Mouse (Mus musculus): ENCODE results near the gene Chid1. TPM values are rescaled to one million over a fixed set of nuclear protein-coding genes. Genes with fewer than 3 reads are reported as not detected.

Chid1 gene
- polyA plus RNA-seq, 1 experiment from 2014 or later: 35.0 TPM

- H3K4me3 ChIP-seq (ENCODE audit: low read depth, low read length): peak overlapping the region; percentile 60
- WGBS (ENCODE audit: insufficient replicate concordance): 15% methylated on average over 5 of the region's 5 CpGs
- no peak for ATAC-seq (replicated peaks; ENCODE audit: insufficient number of reproducible peaks, low FRiP score, low TSS enrichment)
- peak overlapping the region; percentile 98 for H3K4me2 ChIP-seq
- peaks cover 39% of the 10 kb centered on the region for H3K4me1 ChIP-seq (ENCODE audit: control insufficient read depth, insufficient read depth, low read length)
- H3K27me3 ChIP-seq (ENCODE audit: control insufficient read depth, insufficient read depth, low read length): peaks cover 52% of the 10 kb centered on the region
- peak overlapping the region; percentile 66; the same call in 1 of the 2 replicates for H3K9ac ChIP-seq (ENCODE audit: low read depth, low read length)
- no peaks in the 10 kb centered on the region for H3K9me3 ChIP-seq (replicated peaks; ENCODE audit: control insufficient read depth, low read length)
- H3K36me3 ChIP-seq (ENCODE audit: control insufficient read depth, insufficient read depth, low read length): peaks cover 7% of the 10 kb centered on the region
- H3K27ac ChIP-seq (ENCODE audit: low read depth, low read length): no peak overlapping the region
These were observed 77.3 kb downstream of the Chid1 start for GRCm38 (mm10) chr7:141462333-141462821.

GRCm38 (mm10) chr7:141461521-141462332, 77.9 kb downstream of the Chid1 start:
- ATAC-seq (replicated peaks; ENCODE audit: insufficient number of reproducible peaks, low FRiP score, low TSS enrichment): no peak
- Histone ChIP-seq H3K9ac (ENCODE audit: low read depth, low read length) (peak overlapping the region; percentile 66), H3K27me3 (ENCODE audit: control insufficient read depth, insufficient read depth, low read length) (peaks cover 52% of the 10 kb centered on the region), H3K27ac (ENCODE audit: low read depth, low read length) (peak overlapping the region; percentile 51), H3K4me1 (ENCODE audit: control insufficient read depth, insufficient read depth, low read length) (peaks cover 36% of the 10 kb centered on the region), H3K4me3 (ENCODE audit: low read depth, low read length) (peak overlapping the region; percentile 60), H3K36me3 (ENCODE audit: control insufficient read depth, insufficient read depth, low read length) (peaks cover 7% of the 10 kb centered on the region), H3K4me2 (peak overlapping the region; percentile 98), H3K9me3 (replicated peaks; ENCODE audit: control insufficient read depth, low read length) (no peaks in the 10 kb centered on the region)
- WGBS (ENCODE audit: insufficient replicate concordance): 3% methylated on average over 50 of the region's 59 CpGs

DNA sequence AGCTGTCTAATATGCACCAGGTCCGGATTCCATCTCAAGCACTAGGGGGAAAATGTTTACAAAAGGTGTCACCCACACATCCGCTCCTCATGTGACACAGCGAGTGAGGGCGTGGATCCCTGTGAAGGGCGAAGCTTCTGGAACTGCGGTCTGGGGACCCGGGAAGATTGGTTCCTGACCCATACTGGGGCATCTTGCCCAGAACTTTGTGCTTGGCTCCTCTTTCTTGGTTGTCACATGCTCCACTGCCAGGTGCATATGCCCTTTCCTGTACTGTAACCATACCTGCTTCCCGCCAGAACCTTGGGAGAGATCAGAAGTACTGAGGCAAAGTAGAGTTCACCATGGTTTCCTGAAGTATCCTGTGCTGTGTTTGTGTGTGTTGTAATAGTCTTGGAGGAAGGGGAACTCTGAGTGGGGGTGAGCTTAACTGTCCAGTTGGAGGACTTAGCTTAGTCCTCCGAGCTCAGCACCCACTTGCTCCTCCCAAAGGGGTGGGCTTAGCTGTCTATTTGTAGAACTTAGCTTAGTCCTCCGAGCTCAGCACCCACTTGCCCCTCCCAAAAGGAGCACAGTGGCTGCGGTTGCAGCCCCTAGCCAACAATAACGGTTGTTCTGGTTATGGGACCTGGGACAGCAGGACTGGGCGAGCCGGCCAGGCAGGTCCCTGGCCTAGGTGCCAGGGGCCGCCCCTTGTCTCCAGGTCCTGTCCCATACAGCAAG, 79.1 kb downstream of the Chid1 start, which contains the start of gene Cracr2b:
TSS of gene Cracr2b (plus strand) at position 704 of the 723 bp plus-strand sequence.
- peak within 1 kb of the TSS; percentile 60 for H3K4me3 ChIP-seq (ENCODE audit: low read depth, low read length)
- H3K9ac ChIP-seq (ENCODE audit: low read depth, low read length): peak within 1 kb of the TSS; percentile 66
- peaks cover 50% of the 10 kb centered on the region for H3K27me3 ChIP-seq (ENCODE audit: control insufficient read depth, insufficient read depth, low read length)
- peaks cover 7% of the 10 kb centered on the region for H3K36me3 ChIP-seq (ENCODE audit: control insufficient read depth, insufficient read depth, low read length)
- peaks cover 39% of the 10 kb centered on the region for H3K4me1 ChIP-seq (ENCODE audit: control insufficient read depth, insufficient read depth, low read length)
- ATAC-seq (replicated peaks; ENCODE audit: insufficient number of reproducible peaks, low FRiP score, low TSS enrichment): no peak
- no peaks in the 10 kb centered on the region for H3K9me3 ChIP-seq (replicated peaks; ENCODE audit: control insufficient read depth, low read length)
- WGBS (ENCODE audit: insufficient replicate concordance): 68% methylated on average over 15 of the region's 15 CpGs
- H3K4me2 ChIP-seq: peak within 1 kb of the TSS; percentile 98
- H3K27ac ChIP-seq (ENCODE audit: low read depth, low read length): peak within 1 kb of the TSS; percentile 51

- Histone ChIP-seq H3K36me3 (ENCODE audit: control insufficient read depth, insufficient read depth, low read length) (peaks cover 7% of the 10 kb centered on the region), H3K27ac (ENCODE audit: low read depth, low read length) (no peak overlapping the region), H3K4me3 (ENCODE audit: low read depth, low read length) (no peak overlapping the region), H3K9me3 (replicated peaks; ENCODE audit: control insufficient read depth, low read length) (no peaks in the 10 kb centered on the region), H3K4me1 (ENCODE audit: control insufficient read depth, insufficient read depth, low read length) (peaks cover 34% of the 10 kb centered on the region), H3K4me2 (no peak overlapping the region), H3K27me3 (ENCODE audit: control insufficient read depth, insufficient read depth, low read length) (peaks cover 44% of the 10 kb centered on the region), H3K9ac (ENCODE audit: low read depth, low read length) (0 out of 2 replicates have a peak overlapping the region, but pooled peaks have one; percentile 10)
- ATAC-seq (replicated peaks; ENCODE audit: insufficient number of reproducible peaks, low FRiP score, low TSS enrichment): no peak
- WGBS (ENCODE audit: insufficient replicate concordance): 68% methylated on average over 5 of the region's 5 CpGs
These were observed 79.7 kb downstream of the Chid1 start for GRCm38 (mm10) chr7:141460001-141460390.

DNA sequence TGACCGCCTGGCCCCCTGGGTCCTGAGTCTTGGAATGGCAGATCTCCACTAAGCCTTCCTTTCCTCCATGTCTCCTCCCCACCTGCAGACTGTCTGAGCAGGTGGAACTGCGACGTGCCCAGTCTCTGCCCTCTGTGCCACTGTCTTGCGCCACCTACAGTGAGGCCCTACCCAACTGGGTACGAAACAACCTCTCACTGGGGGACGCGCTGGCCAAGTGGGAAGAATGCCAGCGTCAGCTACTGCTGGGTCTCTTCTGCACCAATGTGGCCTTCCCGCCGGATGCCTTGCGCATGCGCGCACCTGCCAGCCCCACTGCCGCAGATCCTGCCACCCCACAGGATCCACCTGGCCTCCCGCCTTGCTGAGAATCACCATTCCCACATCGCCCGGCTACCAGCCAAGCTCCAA, 80.4 kb downstream of the Chid1 start:
- H3K4me2 ChIP-seq: no peak overlapping the region
- peaks cover 7% of the 10 kb centered on the region for H3K36me3 ChIP-seq (ENCODE audit: control insufficient read depth, insufficient read depth, low read length)
- H3K27me3 ChIP-seq (ENCODE audit: control insufficient read depth, insufficient read depth, low read length): peaks cover 39% of the 10 kb centered on the region
- H3K27ac ChIP-seq (ENCODE audit: low read depth, low read length): no peak overlapping the region
- H3K9me3 ChIP-seq (replicated peaks; ENCODE audit: control insufficient read depth, low read length): no peaks in the 10 kb centered on the region
- peaks cover 29% of the 10 kb centered on the region for H3K4me1 ChIP-seq (ENCODE audit: control insufficient read depth, insufficient read depth, low read length)
- ATAC-seq (replicated peaks; ENCODE audit: insufficient number of reproducible peaks, low FRiP score, low TSS enrichment): no peak
- H3K4me3 ChIP-seq (ENCODE audit: low read depth, low read length): no peak overlapping the region
- H3K9ac ChIP-seq (ENCODE audit: low read depth, low read length): no peak overlapping the region
- 87% methylated on average over 17 of the region's 17 CpGs for WGBS (ENCODE audit: insufficient replicate concordance)

GRCm38 (mm10) chr7:141458661-141459060, 81.0 kb downstream of the Chid1 start:
- H3K9ac ChIP-seq (ENCODE audit: low read depth, low read length): no peak overlapping the region
- no peak for ATAC-seq (replicated peaks; ENCODE audit: insufficient number of reproducible peaks, low FRiP score, low TSS enrichment)
- no peak overlapping the region for H3K4me2 ChIP-seq
- H3K4me3 ChIP-seq (ENCODE audit: low read depth, low read length): no peak overlapping the region
- 83% methylated on average over 11 of the region's 11 CpGs for WGBS (ENCODE audit: insufficient replicate concordance)
- peaks cover 32% of the 10 kb centered on the region for H3K4me1 ChIP-seq (ENCODE audit: control insufficient read depth, insufficient read depth, low read length)
- no peak overlapping the region for H3K27ac ChIP-seq (ENCODE audit: low read depth, low read length)
- H3K36me3 ChIP-seq (ENCODE audit: control insufficient read depth, insufficient read depth, low read length): peaks cover 7% of the 10 kb centered on the region
- no peaks in the 10 kb centered on the region for H3K9me3 ChIP-seq (replicated peaks; ENCODE audit: control insufficient read depth, low read length)
- H3K27me3 ChIP-seq (ENCODE audit: control insufficient read depth, insufficient read depth, low read length): peaks cover 33% of the 10 kb centered on the region

DNA sequence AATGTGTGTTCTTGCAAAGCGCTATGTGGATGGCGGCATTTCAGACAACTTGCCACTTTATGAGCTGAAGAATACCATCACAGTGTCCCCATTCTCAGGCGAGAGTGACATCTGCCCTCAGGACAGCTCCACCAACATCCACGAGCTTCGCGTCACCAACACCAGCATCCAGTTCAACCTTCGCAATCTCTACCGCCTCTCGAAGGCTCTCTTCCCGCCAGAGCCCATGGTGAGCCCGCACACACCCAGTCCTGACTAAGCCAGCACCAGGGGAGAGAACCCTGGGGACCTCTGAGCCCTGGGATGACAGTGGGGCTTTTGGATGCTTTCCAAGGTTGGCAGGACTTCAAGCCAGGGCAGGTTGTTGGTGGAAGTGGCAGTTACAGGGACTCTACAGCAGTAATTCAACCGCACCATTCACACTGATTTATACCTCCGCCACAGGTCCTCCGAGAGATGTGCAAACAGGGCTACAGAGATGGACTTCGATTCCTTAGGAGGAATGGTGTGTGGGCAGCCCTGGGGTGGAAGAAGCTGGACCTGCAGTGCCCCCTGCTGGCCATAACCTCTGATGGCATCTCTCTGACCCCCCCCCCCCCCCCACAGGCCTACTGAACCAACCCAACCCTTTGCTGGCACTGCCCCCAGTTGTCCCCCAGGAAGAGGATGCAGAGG, 81.5 kb downstream of the Chid1 start:
- 75% methylated on average over 15 of the region's 15 CpGs for WGBS (ENCODE audit: insufficient replicate concordance)
- Histone ChIP-seq H3K9ac (ENCODE audit: low read depth, low read length) (no peak overlapping the region), H3K4me3 (ENCODE audit: low read depth, low read length) (no peak overlapping the region), H3K27me3 (ENCODE audit: control insufficient read depth, insufficient read depth, low read length) (peaks cover 27% of the 10 kb centered on the region), H3K27ac (ENCODE audit: low read depth, low read length) (no peak overlapping the region), H3K9me3 (replicated peaks; ENCODE audit: control insufficient read depth, low read length) (no peaks in the 10 kb centered on the region), H3K4me1 (ENCODE audit: control insufficient read depth, insufficient read depth, low read length) (peaks cover 28% of the 10 kb centered on the region), H3K4me2 (no peak overlapping the region), H3K36me3 (ENCODE audit: control insufficient read depth, insufficient read depth, low read length) (peaks cover 7% of the 10 kb centered on the region)
- ATAC-seq (replicated peaks; ENCODE audit: insufficient number of reproducible peaks, low FRiP score, low TSS enrichment): no peak

DNA sequence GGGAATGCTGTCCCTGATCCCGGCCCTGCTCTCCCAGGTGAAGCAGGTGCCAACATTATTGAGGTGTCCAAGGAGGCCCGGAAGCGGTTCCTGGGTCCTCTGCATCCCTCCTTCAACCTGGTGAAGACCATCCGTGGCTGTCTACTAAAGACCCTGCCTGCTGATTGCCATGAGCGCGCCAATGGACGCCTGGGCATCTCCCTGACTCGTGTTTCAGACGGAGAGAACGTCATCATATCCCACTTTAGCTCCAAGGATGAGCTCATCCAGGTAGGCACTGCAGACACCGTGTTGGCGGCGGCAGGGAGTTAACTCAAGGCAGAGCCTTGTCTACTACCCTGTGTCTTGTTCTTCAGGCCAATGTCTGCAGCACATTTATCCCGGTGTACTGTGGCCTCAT, 82.4 kb downstream of the Chid1 start:
- Histone ChIP-seq H3K4me3 (ENCODE audit: low read depth, low read length) (no peak overlapping the region), H3K9ac (ENCODE audit: low read depth, low read length) (no peak overlapping the region), H3K27ac (ENCODE audit: low read depth, low read length) (no peak overlapping the region), H3K9me3 (replicated peaks; ENCODE audit: control insufficient read depth, low read length) (no peaks in the 10 kb centered on the region), H3K36me3 (ENCODE audit: control insufficient read depth, insufficient read depth, low read length) (peaks cover 7% of the 10 kb centered on the region), H3K4me1 (ENCODE audit: control insufficient read depth, insufficient read depth, low read length) (peaks cover 25% of the 10 kb centered on the region; the same call in 1 of the 2 replicates), H3K4me2 (no peak overlapping the region), H3K27me3 (ENCODE audit: control insufficient read depth, insufficient read depth, low read length) (peaks cover 20% of the 10 kb centered on the region)
- WGBS (ENCODE audit: insufficient replicate concordance): 89% methylated on average over 14 of the region's 14 CpGs
- ATAC-seq (replicated peaks; ENCODE audit: insufficient number of reproducible peaks, low FRiP score, low TSS enrichment): no peak
